Mouse (Mus musculus) intestine, embryonic 15.5 days (tissue): Measurements from ENCODE around the gene Zc2hc1b. TPM values are rescaled to one million over a fixed set of nuclear protein-coding genes. Genes with fewer than 3 reads are reported as not detected.

Experiments used
- ATAC-seq: fragments of 200-750 bp; cut with Nextera tagmentation; 2 replicates; pipeline ENCODE4 v1.8.0; 2017; ENCODE audit warnings: moderate TSS enrichment, moderate library complexity
- H3K27ac ChIP-seq: fragments of 300-500 bp; sonication (generic); 2 replicates; pipeline ENCODE4 v1.5.1; 2015; ENCODE audit warnings: mild to moderate bottlenecking, inconsistent platforms
- H3K27me3 ChIP-seq: fragments of 300-500 bp; sonication (generic); replicated peaks from 2 replicates; pipeline ENCODE4 v1.6.1; 2015; ENCODE audit warnings: inconsistent platforms
- H3K36me3 ChIP-seq: fragments of 300-500 bp; sonication (generic); 2 replicates; pipeline ENCODE4 v1.6.1; 2015; ENCODE audit warnings: inconsistent platforms
- H3K4me1 ChIP-seq: fragments of 300-500 bp; sonication (generic); replicated peaks from 2 replicates; pipeline ENCODE4 v1.6.1; 2015; ENCODE audit warnings: inconsistent platforms
- H3K4me2 ChIP-seq: fragments of 300-500 bp; sonication (generic); replicated peaks from 2 replicates; pipeline ENCODE4 v1.6.1; 2015; ENCODE audit warnings: mild to moderate bottlenecking, inconsistent platforms
- H3K4me3 ChIP-seq: fragments of 300-500 bp; sonication (generic); replicated peaks from 2 replicates; pipeline ENCODE4 v1.5.1; 2015; ENCODE audit warnings: inconsistent platforms
- H3K9ac ChIP-seq: fragments of 300-500 bp; sonication (generic); 2 replicates; pipeline ENCODE4 v1.6.1; 2015; ENCODE audit warnings: inconsistent platforms
- H3K9me3 ChIP-seq: fragments of 300-500 bp; sonication (generic); 2 replicates; pipeline ENCODE4 v1.6.1; 2016; ENCODE audit warnings: inconsistent platforms
- WGBS: fragments of 180-500 bp; shearing (Covaris S2); methylation state at CpG from one replicate; pipeline ENCODE4 v1.1.7; 2015; 5-methylcytosine and 5-hydroxymethylcytosine counted together
- polyA plus RNA-seq: library from polyadenylated mRNA; unstranded; fragments of >200 nt; fragmentation: Nextera tagmentation; extraction: Ambion mirVana; gene quantifications from 2 replicates; pipeline ENCODE4 v1.2.1, GENCODE M21; 2015

The Zc2hc1b gene
- polyA plus RNA-seq = not detected in 2 replicates

GRCm38 (mm10) chr10:13177973-13178624 is at the start of gene Zc2hc1b:
Gene Zc2hc1b (minus strand): TSS chr10:13178023.
- Histone ChIP-seq H3K27ac (0 out of 2 replicates have a peak within 1 kb of the TSS, but pooled peaks have one; percentile 18), H3K4me2 (no peak within 1 kb of the TSS), H3K36me3 (peaks cover 30% of the 10 kb centered on the region), H3K4me1 (0 out of 2 replicates have a peak, but pooled peaks cover 2% of the 10 kb centered on the region), H3K9ac (no peak within 1 kb of the TSS), H3K27me3 (no peaks in the 10 kb centered on the region), H3K4me3 (no peak within 1 kb of the TSS), H3K9me3 (no peaks in the 10 kb centered on the region)
- no peak for ATAC-seq
- WGBS = 45% methylated on average over 7 of the region's 7 CpGs

GRCm38 (mm10) chr10:13225377-13226063 is 47.7 kb upstream of the Zc2hc1b start:
- Histone ChIP-seq H3K27ac (no peak overlapping the region), H3K9ac (no peak overlapping the region)

GRCm38 (mm10) chr10:13222135-13222534 is 44.3 kb upstream of the Zc2hc1b start:
- no peaks in the 10 kb centered on the region for H3K9me3 ChIP-seq
- H3K36me3 ChIP-seq = 0 out of 2 replicates have a peak, but pooled peaks cover 3% of the 10 kb centered on the region
- H3K4me1 ChIP-seq = no peaks in the 10 kb centered on the region
- no peaks in the 10 kb centered on the region for H3K27me3 ChIP-seq
- no peak overlapping the region for H3K9ac ChIP-seq
- ATAC-seq = peak; percentile 61
- WGBS = 72% methylated on average over 3 of the region's 3 CpGs
- no peak overlapping the region for H3K4me2 ChIP-seq
- no peak overlapping the region for H3K27ac ChIP-seq
- no peak overlapping the region for H3K4me3 ChIP-seq

More at GRCm38 (mm10) chr10:13225377-13226063, 47.7 kb upstream of the Zc2hc1b start:
- Histone ChIP-seq H3K36me3 (0 out of 2 replicates have a peak, but pooled peaks cover 3% of the 10 kb centered on the region), H3K4me1 (no peaks in the 10 kb centered on the region), H3K9me3 (no peaks in the 10 kb centered on the region), H3K4me3 (no peak overlapping the region), H3K4me2 (no peak overlapping the region), H3K27me3 (no peaks in the 10 kb centered on the region)
- WGBS = 86% methylated on average over 7 of the region's 7 CpGs
- ATAC-seq = no peak

GRCm38 (mm10) chr10:13220061-13220460 is 42.2 kb upstream of the Zc2hc1b start:
- Histone ChIP-seq H3K4me1 (no peaks in the 10 kb centered on the region), H3K27me3 (no peaks in the 10 kb centered on the region), H3K9ac (no peak overlapping the region), H3K27ac (0 out of 2 replicates have a peak overlapping the region, but pooled peaks have one; percentile 27), H3K4me3 (no peak overlapping the region), H3K9me3 (no peaks in the 10 kb centered on the region), H3K36me3 (0 out of 2 replicates have a peak, but pooled peaks cover 3% of the 10 kb centered on the region), H3K4me2 (no peak overlapping the region)
- 65% methylated on average over 1 of the region's 1 CpGs for WGBS
- ATAC-seq = peak; percentile 89

GRCm38 (mm10) chr10:13213956-13214355 is 36.1 kb upstream of the Zc2hc1b start:
- H3K36me3 ChIP-seq = no peaks in the 10 kb centered on the region
- no peaks in the 10 kb centered on the region for H3K27me3 ChIP-seq
- H3K27ac ChIP-seq = no peak overlapping the region
- H3K9me3 ChIP-seq = no peaks in the 10 kb centered on the region
- H3K9ac ChIP-seq = no peak overlapping the region
- no peak overlapping the region for H3K4me3 ChIP-seq
- WGBS = 53% methylated on average over 12 of the region's 12 CpGs
- no peak overlapping the region for H3K4me2 ChIP-seq
- no peak for ATAC-seq
- H3K4me1 ChIP-seq = peaks cover 8% of the 10 kb centered on the region; the same call in 1 of the 2 replicates

- peaks cover 9% of the 10 kb centered on the region; the same call in 1 of the 2 replicates for H3K4me1 ChIP-seq
- no peak for ATAC-seq
- H3K4me2 ChIP-seq = no peak overlapping the region
- no peaks in the 10 kb centered on the region for H3K27me3 ChIP-seq
- 47% methylated on average over 6 of the region's 6 CpGs for WGBS
- H3K9ac ChIP-seq = no peak overlapping the region
- H3K4me3 ChIP-seq = no peak overlapping the region
- no peaks in the 10 kb centered on the region for H3K9me3 ChIP-seq
- no peak overlapping the region for H3K27ac ChIP-seq
- H3K36me3 ChIP-seq = no peaks in the 10 kb centered on the region
These were observed 35.0 kb upstream of the Zc2hc1b start for GRCm38 (mm10) chr10:13212829-13213228.

GRCm38 (mm10) chr10:13212326-13212725 is 34.5 kb upstream of the Zc2hc1b start:
- H3K4me3 ChIP-seq = no peak overlapping the region
- H3K36me3 ChIP-seq = no peaks in the 10 kb centered on the region
- no peaks in the 10 kb centered on the region for H3K9me3 ChIP-seq
- peaks cover 9% of the 10 kb centered on the region; the same call in 1 of the 2 replicates for H3K4me1 ChIP-seq
- WGBS = 69% methylated on average over 9 of the region's 9 CpGs
- H3K4me2 ChIP-seq = no peak overlapping the region
- no peak overlapping the region for H3K27ac ChIP-seq
- no peak for ATAC-seq
- no peak overlapping the region for H3K9ac ChIP-seq
- no peaks in the 10 kb centered on the region for H3K27me3 ChIP-seq

- Histone ChIP-seq H3K4me3 (no peak overlapping the region), H3K9me3 (no peaks in the 10 kb centered on the region), H3K4me2 (no peak overlapping the region), H3K27ac (peak overlapping the region; percentile 45; the same call in 1 of the 2 replicates), H3K4me1 (peaks cover 9% of the 10 kb centered on the region; the same call in 1 of the 2 replicates), H3K9ac (no peak overlapping the region), H3K36me3 (no peaks in the 10 kb centered on the region), H3K27me3 (no peaks in the 10 kb centered on the region)
- peak; percentile 80 for ATAC-seq
- WGBS = 23% methylated on average over 8 of the region's 8 CpGs
These were observed 32.3 kb upstream of the Zc2hc1b start for GRCm38 (mm10) chr10:13209930-13210637.

- H3K27ac ChIP-seq = no peak overlapping the region; the same call in 1 of the 2 replicates
- no peaks in the 10 kb centered on the region for H3K9me3 ChIP-seq
- no peaks in the 10 kb centered on the region for H3K27me3 ChIP-seq
- ATAC-seq = no peak
- no peak overlapping the region for H3K4me2 ChIP-seq
- no peaks in the 10 kb centered on the region for H3K36me3 ChIP-seq
- no peak overlapping the region for H3K9ac ChIP-seq
- peaks cover 9% of the 10 kb centered on the region; the same call in 1 of the 2 replicates for H3K4me1 ChIP-seq
- no peak overlapping the region for H3K4me3 ChIP-seq
- 53% methylated on average over 3 of the region's 3 CpGs for WGBS
These were observed 31.7 kb upstream of the Zc2hc1b start for GRCm38 (mm10) chr10:13209506-13209905.

- no peaks in the 10 kb centered on the region for H3K36me3 ChIP-seq
- no peak overlapping the region for H3K27ac ChIP-seq
- 78% methylated on average over 4 of the region's 4 CpGs for WGBS
- H3K4me1 ChIP-seq = peaks cover 7% of the 10 kb centered on the region; the same call in 1 of the 2 replicates
- no peaks in the 10 kb centered on the region for H3K27me3 ChIP-seq
- H3K9ac ChIP-seq = no peak overlapping the region
- no peak overlapping the region for H3K4me3 ChIP-seq
- H3K4me2 ChIP-seq = no peak overlapping the region
- ATAC-seq = no peak
- H3K9me3 ChIP-seq = no peaks in the 10 kb centered on the region
These were observed 31.2 kb upstream of the Zc2hc1b start for GRCm38 (mm10) chr10:13209061-13209460.

- no peak overlapping the region for H3K4me2 ChIP-seq
- H3K36me3 ChIP-seq = no peaks in the 10 kb centered on the region
- WGBS = 89% methylated on average over 6 of the region's 6 CpGs
- no peaks in the 10 kb centered on the region for H3K4me1 ChIP-seq
- no peak overlapping the region for H3K27ac ChIP-seq
- no peak overlapping the region for H3K4me3 ChIP-seq
- ATAC-seq = no peak
- no peak overlapping the region for H3K9ac ChIP-seq
- no peaks in the 10 kb centered on the region for H3K9me3 ChIP-seq
- no peaks in the 10 kb centered on the region for H3K27me3 ChIP-seq
These were observed 24.0 kb upstream of the Zc2hc1b start for GRCm38 (mm10) chr10:13201741-13202293.

- no peaks in the 10 kb centered on the region for H3K36me3 ChIP-seq
- H3K27ac ChIP-seq = no peak overlapping the region
- 89% methylated on average over 3 of the region's 3 CpGs for WGBS
- no peaks in the 10 kb centered on the region for H3K27me3 ChIP-seq
- H3K4me3 ChIP-seq = no peak overlapping the region
- no peaks in the 10 kb centered on the region for H3K9me3 ChIP-seq
- H3K4me1 ChIP-seq = no peaks in the 10 kb centered on the region
- ATAC-seq = no peak
- no peak overlapping the region for H3K9ac ChIP-seq
- no peak overlapping the region for H3K4me2 ChIP-seq
These were observed 23.0 kb upstream of the Zc2hc1b start for GRCm38 (mm10) chr10:13200862-13201261.
